Mouse (Mus musculus): Measurements from ENCODE around the gene AL607142.1.

Gene AL607142.1

DNA sequence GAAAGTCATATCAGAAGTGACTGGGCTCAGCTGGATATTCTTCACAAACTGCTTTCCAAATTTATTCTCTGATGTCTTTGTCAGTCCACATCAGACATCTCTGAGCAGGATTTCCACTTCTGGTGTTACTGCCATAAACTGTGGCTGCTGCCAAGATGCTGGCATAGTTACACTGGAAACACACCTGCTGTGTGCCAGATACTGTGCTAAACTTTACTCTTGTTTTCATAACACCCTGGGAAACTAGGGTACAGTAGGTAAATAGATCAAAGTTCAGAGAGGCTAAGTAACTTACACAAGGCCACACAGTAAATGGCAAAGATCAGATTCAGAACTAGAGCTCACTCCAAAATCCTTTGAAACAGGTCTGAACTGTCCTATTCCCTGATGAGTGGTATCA is 36.4 kb downstream of the AL607142.1 start:
- no peak for DNase-seq (ENCODE audit: low read depth, low spot score)

- peak; percentile 12 for DNase-seq (ENCODE audit: low read depth, low spot score)
Measured at GRCm38 (mm10) chr4:120104599-120104998, 39.8 kb downstream of the AL607142.1 start.

DNA sequence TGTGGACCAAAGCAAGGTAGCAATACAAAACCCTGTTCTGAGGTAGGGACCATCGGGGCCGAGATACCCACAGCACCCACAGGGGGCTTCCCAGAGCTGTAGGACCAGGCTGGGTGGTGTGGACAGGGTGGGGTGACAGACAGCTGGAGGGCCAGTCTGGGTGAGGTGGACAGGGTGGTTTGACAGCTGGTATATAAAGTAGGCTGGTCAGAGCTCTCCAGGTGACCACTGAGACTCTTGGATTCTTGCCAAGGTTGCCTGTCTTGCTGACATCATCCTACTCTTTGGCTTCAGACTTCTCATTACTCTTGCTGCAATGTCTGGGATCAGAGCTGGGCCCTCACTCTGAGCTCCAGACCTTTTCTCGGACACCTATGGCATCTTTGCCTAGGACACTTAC is 41.6 kb downstream of the AL607142.1 start:
- DNase-seq (ENCODE audit: low read depth, low spot score), result no peak

- DNase-seq (ENCODE audit: low read depth, low spot score), result no peak
Measured at GRCm38 (mm10) chr4:120107787-120108186, 43.0 kb downstream of the AL607142.1 start.

GRCm38 (mm10) chr4:120115516-120115915 is 50.7 kb downstream of the AL607142.1 start:
- DNase-seq (ENCODE audit: low read depth, low spot score), result no peak

- DNase-seq (ENCODE audit: low read depth, low spot score), result no peak
Measured at GRCm38 (mm10) chr4:120116312-120116711, 51.5 kb downstream of the AL607142.1 start.

- DNase-seq (ENCODE audit: low read depth, low spot score), result peak; percentile 22
Measured at GRCm38 (mm10) chr4:120120276-120120675, 55.5 kb downstream of the AL607142.1 start.

DNA sequence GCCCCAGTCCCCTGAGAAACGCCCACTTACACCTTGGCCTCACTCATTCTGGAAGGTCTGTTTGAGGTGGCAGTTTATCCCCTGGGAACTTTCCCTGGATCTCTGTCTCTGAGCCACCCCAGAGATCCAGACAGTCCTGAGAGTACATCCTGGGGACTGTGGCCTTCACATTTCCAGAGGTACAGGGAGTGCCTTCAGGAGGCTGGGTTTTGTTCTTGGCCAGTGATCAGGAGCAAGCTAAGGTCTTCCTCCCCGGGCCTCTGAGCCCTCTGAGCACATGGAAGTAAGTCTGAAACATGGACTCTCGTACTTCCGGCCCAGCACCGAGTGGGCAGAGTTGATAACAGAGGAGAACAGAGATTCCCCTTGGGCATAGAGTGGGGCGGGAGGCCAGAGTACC is 59.9 kb downstream of the AL607142.1 start:
- no peak for DNase-seq (ENCODE audit: low read depth, low spot score)

DNA sequence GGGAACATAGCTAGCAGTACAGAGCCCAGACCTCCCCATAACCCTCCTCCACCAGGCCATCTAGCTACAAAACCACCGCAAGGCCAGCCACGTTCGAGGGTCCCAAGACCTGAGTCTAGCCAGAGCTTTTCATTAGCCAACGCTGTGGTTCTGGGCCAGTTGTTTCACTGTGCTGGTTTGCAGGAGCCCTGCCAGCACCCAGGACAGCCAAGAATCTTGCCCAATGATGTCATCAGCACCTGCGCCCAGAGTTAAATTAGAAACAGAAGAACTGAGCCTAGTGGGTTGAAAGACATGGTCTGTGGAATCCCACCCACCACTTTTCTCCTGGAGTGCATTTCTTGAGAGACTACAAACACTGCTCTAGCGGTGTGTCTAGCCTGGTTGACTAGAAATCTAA is 61.3 kb downstream of the AL607142.1 start:
- DNase-seq (ENCODE audit: low read depth, low spot score), result no peak

DNA sequence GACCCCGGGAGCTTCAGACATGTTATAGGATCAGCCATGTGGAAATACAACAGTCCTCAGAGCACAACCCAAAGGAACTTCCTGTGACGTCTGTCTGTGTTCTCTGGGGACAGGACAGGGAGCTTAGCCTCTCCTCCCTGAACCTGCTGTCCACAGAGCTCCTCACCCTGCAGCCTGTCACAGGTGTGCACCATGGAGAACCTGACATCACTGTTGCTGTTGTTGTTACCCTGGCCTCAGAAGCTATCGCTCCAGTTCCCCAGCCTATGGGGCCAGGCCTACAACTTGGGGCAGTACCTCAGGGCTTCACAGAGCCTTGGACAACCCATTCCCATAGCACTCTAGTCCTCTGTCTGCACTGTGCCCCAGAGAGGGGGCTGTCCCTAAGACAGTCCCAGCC is 62.5 kb downstream of the AL607142.1 start:
- DNase-seq (ENCODE audit: low read depth, low spot score), result no peak

DNA sequence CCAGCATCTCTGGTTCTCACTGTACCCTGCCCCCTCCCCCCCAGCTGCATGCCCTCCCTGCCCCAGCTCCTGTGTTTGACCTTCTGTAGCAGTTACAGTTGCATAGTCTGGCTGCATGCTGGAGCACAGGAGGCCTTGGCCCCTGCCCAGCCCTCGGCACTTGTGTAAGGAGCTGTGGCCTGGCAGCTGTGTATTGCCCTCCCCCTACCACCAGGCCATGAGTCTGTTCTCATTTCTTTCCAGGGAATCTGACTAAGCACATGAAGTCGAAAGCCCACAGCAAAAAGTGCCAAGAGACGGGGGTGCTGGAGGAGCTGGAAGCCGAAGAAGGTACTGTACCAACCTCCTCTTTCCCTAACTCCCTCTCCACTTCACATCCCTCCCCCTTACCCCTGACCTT is 63.2 kb downstream of the AL607142.1 start:
- DNase-seq (ENCODE audit: low read depth, low spot score), result no peak

DNA sequence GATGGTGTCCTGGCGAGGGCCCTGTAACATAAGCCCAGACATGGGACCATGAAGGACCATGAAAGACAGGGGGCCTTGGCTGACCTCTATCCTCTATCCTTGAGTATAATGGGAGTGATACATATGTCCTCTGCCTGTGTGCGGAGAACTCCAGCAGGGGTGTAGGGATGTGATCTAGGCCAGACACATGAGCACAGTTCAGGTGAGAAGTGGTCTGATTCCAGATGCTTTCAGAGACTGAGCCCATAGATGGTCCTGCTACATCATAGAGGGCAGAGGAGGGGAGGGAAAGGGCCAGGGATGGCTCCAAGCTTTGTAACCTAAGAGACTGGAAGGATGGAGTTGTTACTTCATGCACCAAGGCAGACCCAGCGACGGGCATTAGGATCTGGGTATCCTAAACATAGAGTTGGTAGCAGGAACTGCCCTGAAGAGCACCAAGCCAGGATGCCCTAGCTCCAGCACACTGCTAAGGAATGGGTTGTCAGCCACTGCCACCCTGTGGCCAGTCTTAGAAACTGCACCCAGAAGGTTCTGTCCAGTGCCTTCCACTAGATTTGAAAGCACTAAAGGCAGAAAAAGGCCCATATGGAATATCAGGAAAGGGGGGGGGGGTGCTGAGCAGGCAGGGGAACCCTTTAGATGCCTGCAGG is 64.6 kb downstream of the AL607142.1 start:
- peak; percentile 37 for DNase-seq (ENCODE audit: low read depth, low spot score)

- DNase-seq (ENCODE audit: low read depth, low spot score), result no peak
Measured at GRCm38 (mm10) chr4:120130926-120131325, 66.1 kb downstream of the AL607142.1 start.

DNA sequence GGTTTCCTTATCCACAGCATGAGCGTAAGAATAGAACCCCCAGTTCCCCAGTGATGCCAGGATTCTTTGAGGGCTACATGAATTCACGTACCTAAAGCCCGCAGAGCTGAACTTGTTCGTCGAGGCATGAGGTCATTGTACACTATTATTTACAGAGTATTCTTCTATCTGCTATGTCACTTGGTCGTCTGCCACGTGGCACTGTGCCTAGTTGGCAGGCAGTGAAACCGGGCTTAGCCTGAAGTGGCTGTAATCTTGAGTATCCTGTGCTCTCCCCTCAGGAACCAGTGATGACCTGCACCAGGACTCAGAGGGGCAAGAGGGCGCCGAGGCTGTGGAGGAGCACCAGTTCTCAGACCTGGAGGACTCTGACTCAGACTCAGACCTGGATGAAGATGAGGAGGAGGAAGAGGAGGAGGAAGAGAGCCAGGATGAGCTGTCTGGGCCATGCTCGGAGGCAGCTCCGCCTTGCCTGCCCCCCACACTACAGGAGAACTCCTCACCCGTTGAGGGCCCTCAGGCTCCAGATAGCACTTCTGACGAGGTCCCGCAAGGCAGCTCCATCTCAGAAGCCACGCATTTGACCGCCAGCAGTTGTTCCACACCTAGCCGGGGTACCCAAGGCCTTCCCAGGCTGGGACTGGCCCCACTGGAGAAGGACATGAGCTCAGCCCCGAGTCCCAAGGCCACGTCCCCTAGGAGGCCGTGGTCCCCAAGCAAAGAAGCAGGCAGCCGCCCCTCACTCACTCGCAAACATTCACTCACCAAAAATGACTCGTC is 66.8 kb downstream of the AL607142.1 start:
- DNase-seq (ENCODE audit: low read depth, low spot score), result no peak

DNA sequence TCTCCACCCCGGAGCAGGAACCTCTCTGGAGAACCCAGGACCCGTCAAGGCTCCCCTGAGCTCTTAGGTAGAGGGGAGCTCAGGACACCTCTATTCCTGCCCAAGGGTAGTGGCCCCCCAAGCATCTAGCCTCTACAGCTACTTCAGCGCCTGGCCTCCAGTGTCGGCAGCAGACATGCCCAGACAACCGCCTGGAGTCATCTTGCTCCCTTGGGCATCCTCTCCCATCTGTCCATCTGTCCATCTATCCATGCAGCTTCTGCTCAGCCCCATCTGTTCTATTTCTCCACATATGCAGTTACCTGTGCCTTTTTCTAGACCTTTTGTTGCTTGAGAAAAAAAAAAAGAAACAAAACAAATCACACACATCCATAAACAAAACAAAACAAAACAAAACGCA is 69.4 kb downstream of the AL607142.1 start:
- no peak for DNase-seq (ENCODE audit: low read depth, low spot score)

- DNase-seq (ENCODE audit: low read depth, low spot score), result no peak
Measured at GRCm38 (mm10) chr4:120141810-120142209, 77.0 kb downstream of the AL607142.1 start.

DNA sequence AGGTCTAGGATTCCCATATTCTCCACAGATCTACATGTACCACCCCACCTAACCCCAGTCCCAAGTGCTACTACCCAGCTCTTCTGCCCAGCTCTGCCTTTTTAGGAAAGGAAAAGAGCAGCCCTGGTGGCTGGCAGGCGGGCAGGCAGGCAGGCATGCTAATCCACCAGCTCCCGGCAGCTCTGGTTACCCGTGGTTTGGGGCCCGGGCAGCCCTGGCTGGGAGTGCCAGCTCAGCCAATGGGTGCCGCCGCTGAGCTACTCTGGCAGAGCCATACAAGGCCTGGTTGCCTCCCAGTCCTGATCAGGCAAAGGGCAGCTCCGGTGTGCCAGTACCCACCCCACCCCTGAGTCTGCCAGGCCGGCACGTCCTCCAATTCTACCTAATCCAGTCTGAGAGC is 78.1 kb downstream of the AL607142.1 start:
- no peak for DNase-seq (ENCODE audit: low read depth, low spot score)
